Mouse (Mus musculus) CH12.LX (cell line): ENCODE results near the gene Tomm20. TPM values are rescaled to one million over a fixed set of nuclear protein-coding genes. Genes with fewer than 3 reads are reported as not detected.

Source experiments
- DNase-seq: peaks from one replicate; pipeline ENCODE4 v3.0.0-alpha.2; 2013; ENCODE audit errors: extremely low read depth
- H3K27ac ChIP-seq: 2 replicates; pipeline ENCODE4 v1.5.1; 2012; ENCODE audit warnings: low read depth, mild to moderate bottlenecking, control low read depth, moderate library complexity; ENCODE audit not compliant: insufficient read depth
- H3K27me3 ChIP-seq: replicated peaks from 2 replicates; pipeline ENCODE3; 2012; ENCODE audit warnings: inconsistent platforms
- H3K36me3 ChIP-seq, 2 experiments: replicated peaks in 1 of 2; 2 replicates each; pipeline versions ENCODE3 to v1.6.1; 2012; ENCODE audit warnings: inconsistent platforms in 1 of 2, low read length in 1 of 2, mild to moderate bottlenecking in 1 of 2, mixed read lengths in 1 of 2, moderate library complexity in 1 of 2; ENCODE audit not compliant: control insufficient read depth in 1 of 2, insufficient read depth in 1 of 2
- H3K4me1 ChIP-seq, 2 experiments: 2 replicates each; pipeline ENCODE4 v1.6.1; 2012; ENCODE audit warnings: inconsistent platforms in 1 of 2, moderate library complexity in 1 of 2; ENCODE audit not compliant: insufficient read depth in 2 of 2, control insufficient read depth in 1 of 2
- H3K4me2 ChIP-seq: 2 replicates; pipeline ENCODE4 v1.6.1; 2012; ENCODE audit warnings: low read depth, mild to moderate bottlenecking, control low read depth; ENCODE audit not compliant: poor library complexity, insufficient read depth, severe bottlenecking
- H3K4me3 ChIP-seq, 3 experiments: fragments of 150-350 bp in 1 of 3; sonication (generic) in 1 of 3; replicated peaks in 1 of 3; 2 replicates each; pipeline versions ENCODE3 to v1.5.1; 2011 to 2012; ENCODE audit warnings: low read depth in 2 of 3, low read length in 2 of 3, mild to moderate bottlenecking in 2 of 3, moderate library complexity in 2 of 3, control low read depth in 1 of 3, improper control_type of control experiment in 1 of 3, inconsistent platforms in 1 of 3, mixed read lengths in 1 of 3; ENCODE audit not compliant: poor library complexity in 1 of 3
- H3K79me2 ChIP-seq: replicated peaks from 2 replicates; pipeline ENCODE4 v1.6.1; 2012; ENCODE audit warnings: mild to moderate bottlenecking, moderate library complexity; ENCODE audit not compliant: control insufficient read depth, poor library complexity, insufficient read depth, severe bottlenecking; ENCODE audit errors: extremely low read depth
- H3K9ac ChIP-seq: 2 replicates; pipeline ENCODE4 v1.6.1; 2012; ENCODE audit warnings: low read depth, mild to moderate bottlenecking, control low read depth, moderate library complexity; ENCODE audit not compliant: insufficient read depth
- H3K9me3 ChIP-seq: replicated peaks from 2 replicates; pipeline ENCODE3; 2012; ENCODE audit warnings: low read length, inconsistent platforms, mixed read lengths
- CHD2 ChIP-seq: IDR thresholded peaks from 2 replicates; pipeline ENCODE4 v1.6.1; 2011; ENCODE audit warnings: low read length, improper control_type of control experiment
- CTCF ChIP-seq, 2 experiments: IDR thresholded peaks in 1 of 2; conservative IDR thresholded peaks in 1 of 2; 2 replicates each; pipeline ENCODE4 v1.5.1; 2011 to 2012; ENCODE audit warnings: low read depth in 2 of 2, low read length in 2 of 2, improper control_type of control experiment in 1 of 2, inconsistent platforms in 1 of 2, mild to moderate bottlenecking in 1 of 2, moderate library complexity in 1 of 2
- ETS1 ChIP-seq: conservative IDR thresholded peaks from 2 replicates; pipeline ENCODE4 v1.6.1; 2012; ENCODE audit warnings: low read depth, mild to moderate bottlenecking, inconsistent platforms, low read length, improper control_type of control experiment, moderate library complexity
- HCFC1 ChIP-seq: IDR thresholded peaks from 2 replicates; pipeline ENCODE4 v1.6.1; 2012; ENCODE audit warnings: low read depth, mild to moderate bottlenecking, inconsistent platforms, low read length, improper control_type of control experiment
- MAX ChIP-seq: IDR thresholded peaks from 2 replicates; pipeline ENCODE4 v1.6.1; 2011; ENCODE audit warnings: low read length, improper control_type of control experiment
- MXI1 ChIP-seq: IDR thresholded peaks from 2 replicates; pipeline ENCODE4 v1.6.1; 2011; ENCODE audit warnings: mild to moderate bottlenecking, low read depth, low read length, improper control_type of control experiment
- NELFE ChIP-seq: IDR thresholded peaks from 2 replicates; pipeline ENCODE4 v1.6.1; 2011; ENCODE audit warnings: low read depth, low read length, improper control_type of control experiment
- POLR2AphosphoS2 ChIP-seq: IDR thresholded peaks from 2 replicates; pipeline ENCODE4 v1.6.1; 2011; ENCODE audit warnings: low read depth, low read length, improper control_type of control experiment
- RAD21 ChIP-seq: IDR thresholded peaks from 2 replicates; pipeline ENCODE4 v1.6.1; 2011; ENCODE audit warnings: low read depth, mild to moderate bottlenecking, low read length, improper control_type of control experiment, moderate library complexity
- RCOR1 ChIP-seq: conservative IDR thresholded peaks from 2 replicates; pipeline ENCODE4 v1.6.1; 2012; ENCODE audit warnings: low read depth, mild to moderate bottlenecking, inconsistent platforms, low read length, improper control_type of control experiment
- SMC3 ChIP-seq: IDR thresholded peaks from 2 replicates; pipeline ENCODE4 v1.6.1; 2011; ENCODE audit warnings: low read depth, low read length, improper control_type of control experiment
- TCF12 ChIP-seq: IDR thresholded peaks from 2 replicates; pipeline ENCODE4 v1.6.1; 2014; ENCODE audit warnings: low read depth, mild to moderate bottlenecking, inconsistent platforms, low read length, improper control_type of control experiment
- USF1 ChIP-seq: IDR thresholded peaks from 2 replicates; pipeline ENCODE4 v1.6.1; 2014; ENCODE audit warnings: low read depth, mild to moderate bottlenecking, inconsistent platforms, low read length, improper control_type of control experiment
- USF2 ChIP-seq: conservative IDR thresholded peaks from 2 replicates; pipeline ENCODE4 v1.6.1; 2011; ENCODE audit warnings: low read depth, low read length, improper control_type of control experiment
- dilution Hi-C: fragments of 300-500 bp; cut with MboI; formaldehyde crosslinking; loops from 2 replicates; pipeline ENCODE4 v1.14.3; 2020; ENCODE audit warnings: low sequenced_read_pairs; ENCODE audit not compliant: extremely low pct_unique_long_range_greater_than_20kb, extremely low pct_ligation_motif_present
- in situ Hi-C: fragments of 300-500 bp; cut with MboI; formaldehyde crosslinking; loops from 3 replicates; pipeline ENCODE4 v1.14.3; 2019; ENCODE audit warnings: low sequenced_read_pairs, low pct_ligation_motif_present, low pct_unique_long_range_greater_than_20kb, mixed read lengths
- polyA plus RNA-seq: library from polyadenylated mRNA; unstranded; fragments of >175 nt; gene quantifications from 2 replicates; pipeline ENCODE4 v1.2.1, GENCODE M21; 2012; ENCODE audit warnings: low read depth; ENCODE audit not compliant: insufficient read length
- total RNA-seq, 2 experiments: library from RNA; depleted of rRNA; stranded (reverse); fragments of 300-350 nt in 1 of 2; fragments of >200 nt in 1 of 2; gene quantifications; 2 replicates each; pipeline ENCODE4 v1.2.3; 2012 to 2014

Tomm20 gene
- total and polyA plus RNA-seq, 3 experiments, result 130 to 513 (median 394) TPM

GRCm38 (mm10) chr8:126886741-126887638, 58.7 kb downstream of the Tomm20 start (continued):
- no peak for TF ChIP-seq USF2

GRCm38 (mm10) chr8:126885554-126886485, 59.8 kb downstream of the Tomm20 start:
- Histone ChIP-seq H3K4me1 (peaks cover 58 to 71% of the 10 kb centered on the region in 2 experiments), H3K4me3 (peak overlapping the region in 1 of 3 experiments; percentile 38), H3K36me3 (peaks cover 0 to 2% of the 10 kb centered on the region in 2 experiments), H3K27me3 (no peaks in the 10 kb centered on the region), H3K79me2 (no peaks in the 10 kb centered on the region), H3K4me2 (no peak overlapping the region), H3K9me3 (no peaks in the 10 kb centered on the region), H3K9ac (no peak overlapping the region), H3K27ac (peak overlapping the region; percentile 49; the same call in 1 of the 2 replicates)
- peak; percentile 73 for DNase-seq
- TF ChIP-seq SMC3 (peak; percentile 55), RCOR1 (no peak), HCFC1 (no peak), CTCF (conservative IDR thresholded peaks at IDR 0.05 in 1 of 2, IDR thresholded peaks at IDR 0.05 in 1 of 2; ENCODE audit: low read depth in 2 of 2, low read length in 2 of 2) (peak in 1 of 2 experiments; percentile 63; a peak in 2 of 4 replicates), USF1 (no peak), RAD21 (peak; percentile 49), ETS1 (peak; percentile 27), NELFE (no peak), POLR2AphosphoS2 (no peak), MXI1 (no peak), CHD2 (no peak), TCF12 (0 out of 2 replicates have a peak, but pooled peaks have one; percentile 7), MAX (peak; percentile 37; the same call in 1 of the 2 replicates)
- in situ Hi-C loops, result no loop called here
- dilution Hi-C loops, result no loop called here
